Mouse (Mus musculus): ENCODE data around the gene Trap1.

- TF ChIP-seq CTCF (IDR thresholded peaks at IDR 0.05; ENCODE audit: low read depth) (no peak), EP300 (IDR thresholded peaks at IDR 0.05; ENCODE audit: low read depth) (peak; percentile 49; the same call in 1 of the 2 replicates)
Measured at GRCm38 (mm10) chr16:4077384-4078061, at the start of gene Trap1.

All from liver, postnatal 0 days (tissue).